Mouse (Mus musculus) liver, embryonic 16.5 days (tissue): ENCODE measurements around the gene Sirt2. TPM values are rescaled to one million over a fixed set of nuclear protein-coding genes. Genes with fewer than 3 reads are reported as not detected.
A peak's percentile ranks its signal among the peaks of the same experiment; 100 is the strongest.

ENCODE experiments used
- ATAC-seq: fragments of 200-750 bp; cut with Nextera tagmentation; 2 replicates; pipeline ENCODE4 v1.8.0; 2017; ENCODE audit warnings: low read depth, mild to moderate bottlenecking, moderate number of reproducible peaks, moderate library complexity
- H3K27ac ChIP-seq: fragments of 300-500 bp; sonication (generic); 2 replicates; pipeline ENCODE4 v1.5.1; 2014; ENCODE audit warnings: mild to moderate bottlenecking, low read length
- H3K27me3 ChIP-seq: fragments of 300-500 bp; sonication (generic); 2 replicates; pipeline ENCODE4 v1.6.1; 2014; ENCODE audit warnings: low read depth, low read length, mixed read lengths; ENCODE audit not compliant: control insufficient read depth, insufficient read depth
- H3K36me3 ChIP-seq: fragments of 300-500 bp; sonication (generic); 2 replicates; pipeline ENCODE4 v1.6.1; 2014; ENCODE audit warnings: mild to moderate bottlenecking; ENCODE audit not compliant: control insufficient read depth, insufficient read depth
- H3K4me1 ChIP-seq: fragments of 300-500 bp; sonication (generic); 2 replicates; pipeline ENCODE4 v1.6.1; 2014; ENCODE audit warnings: low read depth, low read length, mixed read lengths; ENCODE audit not compliant: control insufficient read depth
- H3K4me2 ChIP-seq: fragments of 300-500 bp; sonication (generic); 2 replicates; pipeline ENCODE4 v1.6.1; 2014; ENCODE audit warnings: low read depth, low read length, mixed read lengths
- H3K4me3 ChIP-seq: fragments of 300-500 bp; sonication (generic); 2 replicates; pipeline ENCODE4 v1.5.1; 2014; ENCODE audit warnings: low read depth, mild to moderate bottlenecking, low read length
- H3K9ac ChIP-seq: fragments of 300-500 bp; sonication (generic); 2 replicates; pipeline ENCODE4 v1.6.1; 2014; ENCODE audit warnings: low read depth, low read length
- H3K9me3 ChIP-seq: fragments of 300-500 bp; sonication (generic); replicated peaks from 2 replicates; pipeline ENCODE4 v1.6.1; 2016; ENCODE audit warnings: low read length; ENCODE audit not compliant: control insufficient read depth
- WGBS: fragments of 180-500 bp; shearing (Covaris S2); extraction: QIAGEN DNeasy Blood & Tissue Kit; methylation state at CpG from one replicate; pipeline ENCODE4 v1.1.7; 2014; ENCODE audit not compliant: insufficient replicate concordance; 5-methylcytosine and 5-hydroxymethylcytosine counted together
- polyA plus RNA-seq: library from polyadenylated mRNA; unstranded; fragments of >200 nt; fragmentation: Nextera tagmentation; extraction: Ambion mirVana; gene quantifications from 2 replicates; pipeline ENCODE4 v1.2.1, GENCODE M21; 2015

The Sirt2 gene
- polyA plus RNA-seq, 1 experiment from 2014 or later, result 28.0 TPM

- WGBS, result 60% methylated on average over 3 of the region's 3 CpGs
- no peak overlapping the region for H3K4me3 ChIP-seq
- H3K9me3 ChIP-seq, result no peaks in the 10 kb centered on the region
- no peaks in the 10 kb centered on the region for H3K27me3 ChIP-seq
- no peaks in the 10 kb centered on the region for H3K36me3 ChIP-seq
- no peak overlapping the region for H3K27ac ChIP-seq
- no peak for ATAC-seq
- no peak overlapping the region for H3K4me2 ChIP-seq
- no peak overlapping the region for H3K9ac ChIP-seq
- H3K4me1 ChIP-seq, result peaks cover 16% of the 10 kb centered on the region
These were observed 6.6 kb downstream of the Sirt2 start for GRCm38 (mm10) chr7:28773163-28773562.

DNA sequence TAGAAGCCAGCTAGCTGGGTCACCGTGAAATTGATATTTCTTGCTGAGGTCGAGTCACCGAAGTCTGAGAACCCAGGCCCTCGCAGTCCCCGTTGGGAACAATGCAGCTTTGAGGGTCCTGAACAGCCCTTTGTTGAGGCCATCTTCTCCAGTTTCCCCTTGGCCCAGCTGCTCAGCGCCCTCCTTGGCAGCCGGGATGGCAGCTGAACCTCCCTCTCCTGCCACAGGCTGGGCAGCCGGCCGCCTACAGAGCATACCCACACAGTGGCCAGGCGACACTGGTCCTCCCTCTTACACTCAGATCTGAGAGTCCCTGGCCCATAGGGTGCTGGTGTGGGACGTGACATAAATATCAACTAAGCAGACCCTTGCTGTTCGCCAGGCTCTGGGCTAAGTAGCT is 7.6 kb downstream of the Sirt2 start:
- no peak overlapping the region for H3K27ac ChIP-seq
- 84% methylated on average over 12 of the region's 12 CpGs for WGBS
- no peak overlapping the region for H3K4me2 ChIP-seq
- no peak overlapping the region for H3K9ac ChIP-seq
- H3K36me3 ChIP-seq, result no peaks in the 10 kb centered on the region
- ATAC-seq, result no peak
- peaks cover 15% of the 10 kb centered on the region for H3K4me1 ChIP-seq
- no peaks in the 10 kb centered on the region for H3K27me3 ChIP-seq
- no peaks in the 10 kb centered on the region for H3K9me3 ChIP-seq
- no peak overlapping the region for H3K4me3 ChIP-seq

DNA sequence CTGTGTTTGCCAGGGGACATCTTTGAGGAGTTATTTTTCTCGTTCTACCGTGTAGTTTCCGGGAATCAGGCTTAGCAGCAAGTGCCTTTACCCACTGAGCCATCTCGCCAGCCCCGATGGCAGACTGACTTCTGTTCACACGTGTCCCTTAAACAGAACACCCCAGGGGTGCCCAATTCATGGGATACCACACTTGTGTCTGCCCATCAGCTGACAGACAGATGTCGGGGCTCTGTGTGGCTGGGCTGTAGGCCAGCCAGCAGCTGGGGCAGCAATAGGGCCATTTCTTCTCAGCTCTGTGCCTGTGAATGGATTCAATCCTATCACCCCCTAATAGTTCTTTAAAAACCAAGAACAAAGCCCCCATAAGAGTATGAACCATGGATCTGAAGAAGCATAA is 8.6 kb downstream of the Sirt2 start:
- Histone ChIP-seq H3K9me3 (no peaks in the 10 kb centered on the region), H3K4me2 (no peak overlapping the region), H3K9ac (no peak overlapping the region), H3K4me3 (no peak overlapping the region), H3K36me3 (no peaks in the 10 kb centered on the region), H3K4me1 (peaks cover 10% of the 10 kb centered on the region), H3K27me3 (no peaks in the 10 kb centered on the region), H3K27ac (no peak overlapping the region)
- WGBS, result 70% methylated on average over 7 of the region's 7 CpGs
- no peak for ATAC-seq

DNA sequence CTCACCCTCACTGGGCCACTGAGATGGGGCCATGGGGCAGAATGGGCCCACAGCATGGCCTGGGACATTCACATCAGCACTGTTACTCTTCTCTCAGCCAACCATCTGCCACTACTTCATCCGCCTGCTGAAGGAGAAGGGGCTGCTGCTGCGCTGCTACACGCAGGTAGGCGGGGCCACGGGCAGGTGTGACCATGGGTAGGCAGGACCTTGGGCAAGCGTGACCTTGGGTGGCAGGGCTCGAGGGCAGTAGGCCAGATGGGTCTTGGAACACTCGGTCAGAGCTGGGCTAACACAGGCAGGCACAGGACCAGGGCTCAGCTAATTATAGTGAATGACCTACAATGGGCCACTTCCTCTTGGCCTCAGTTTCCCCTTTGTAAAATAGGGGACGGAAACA is 12.3 kb downstream of the Sirt2 start:
- no peak overlapping the region for H3K9ac ChIP-seq
- H3K4me1 ChIP-seq, result peaks cover 9% of the 10 kb centered on the region
- ATAC-seq, result no peak
- H3K36me3 ChIP-seq, result no peaks in the 10 kb centered on the region
- 77% methylated on average over 9 of the region's 9 CpGs for WGBS
- H3K27ac ChIP-seq, result no peak overlapping the region
- no peak overlapping the region for H3K4me2 ChIP-seq
- no peaks in the 10 kb centered on the region for H3K9me3 ChIP-seq
- no peaks in the 10 kb centered on the region for H3K27me3 ChIP-seq
- no peak overlapping the region for H3K4me3 ChIP-seq

GRCm38 (mm10) chr7:28780067-28780658 is 13.6 kb downstream of the Sirt2 start:
- Histone ChIP-seq H3K4me1 (peaks cover 9% of the 10 kb centered on the region), H3K4me3 (no peak overlapping the region), H3K4me2 (no peak overlapping the region), H3K9me3 (no peaks in the 10 kb centered on the region), H3K9ac (no peak overlapping the region), H3K36me3 (no peaks in the 10 kb centered on the region), H3K27me3 (no peaks in the 10 kb centered on the region), H3K27ac (peak overlapping the region; percentile 59)
- ATAC-seq, result peak; percentile 60
- 41% methylated on average over 6 of the region's 6 CpGs for WGBS

- H3K9me3 ChIP-seq, result no peaks in the 10 kb centered on the region
- no peak for ATAC-seq
- no peak overlapping the region for H3K4me3 ChIP-seq
- WGBS, result 50% methylated on average over 7 of the region's 7 CpGs
- no peak overlapping the region for H3K4me2 ChIP-seq
- no peak overlapping the region for H3K9ac ChIP-seq
- H3K4me1 ChIP-seq, result peaks cover 9% of the 10 kb centered on the region
- no peaks in the 10 kb centered on the region for H3K36me3 ChIP-seq
- no peak overlapping the region for H3K27ac ChIP-seq
- no peaks in the 10 kb centered on the region for H3K27me3 ChIP-seq
These were observed 14.3 kb downstream of the Sirt2 start for GRCm38 (mm10) chr7:28780857-28781256.

- no peak for ATAC-seq
These were observed 14.7 kb downstream of the Sirt2 start for GRCm38 (mm10) chr7:28781261-28781663.

DNA sequence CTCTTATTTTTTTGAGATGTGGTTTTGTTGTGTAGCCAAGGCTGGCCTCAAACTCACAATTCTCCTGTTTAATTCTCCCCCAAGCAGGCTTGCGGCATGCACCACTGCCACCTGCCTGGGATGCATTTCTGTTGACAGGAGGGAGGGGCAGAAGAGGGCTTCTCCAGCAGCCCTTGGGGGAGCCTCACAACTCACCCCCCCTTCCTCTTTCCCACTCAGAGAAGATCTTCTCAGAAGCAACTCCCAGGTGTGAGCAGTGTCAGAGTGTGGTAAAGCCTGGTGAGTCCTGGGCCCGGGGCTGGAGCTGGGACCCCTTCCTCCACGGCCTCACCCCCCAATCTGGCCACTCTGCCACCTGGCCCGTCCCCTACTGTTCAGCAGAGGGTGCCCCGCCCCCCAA is 18.6 kb downstream of the Sirt2 start:
- Histone ChIP-seq H3K9me3 (no peaks in the 10 kb centered on the region), H3K9ac (no peak overlapping the region), H3K4me1 (peaks cover 8% of the 10 kb centered on the region), H3K27ac (no peak overlapping the region), H3K27me3 (no peaks in the 10 kb centered on the region), H3K36me3 (no peaks in the 10 kb centered on the region), H3K4me3 (no peak overlapping the region), H3K4me2 (no peak overlapping the region)
- WGBS, result 62% methylated on average over 5 of the region's 5 CpGs
- no peak for ATAC-seq

More at GRCm38 (mm10) chr7:28781261-28781663, 14.7 kb downstream of the Sirt2 start:
- 61% methylated on average over 8 of the region's 8 CpGs for WGBS
- Histone ChIP-seq H3K4me2 (no peak overlapping the region), H3K9me3 (no peaks in the 10 kb centered on the region), H3K4me1 (peaks cover 9% of the 10 kb centered on the region), H3K36me3 (no peaks in the 10 kb centered on the region), H3K4me3 (no peak overlapping the region), H3K9ac (no peak overlapping the region), H3K27ac (peak overlapping the region; percentile 19; the same call in 1 of the 2 replicates), H3K27me3 (no peaks in the 10 kb centered on the region)

- no peak overlapping the region for H3K27ac ChIP-seq
- H3K9me3 ChIP-seq, result no peaks in the 10 kb centered on the region
- no peak for ATAC-seq
- no peaks in the 10 kb centered on the region for H3K36me3 ChIP-seq
- H3K4me2 ChIP-seq, result no peak overlapping the region
- H3K4me1 ChIP-seq, result no peaks in the 10 kb centered on the region
- H3K27me3 ChIP-seq, result no peaks in the 10 kb centered on the region
- H3K9ac ChIP-seq, result no peak overlapping the region
- no peak overlapping the region for H3K4me3 ChIP-seq
- WGBS, result 77% methylated on average over 9 of the region's 9 CpGs
These were observed 21.3 kb downstream of the Sirt2 start for GRCm38 (mm10) chr7:28787884-28788283.
